Mouse (Mus musculus) bone marrow, adult 2 months (tissue): ENCODE results near the gene Znhit2.

Experiments used
- CTCF ChIP-seq: fragments of 200-500 bp; IDR thresholded peaks from 2 replicates; pipeline ENCODE4 v1.5.1; 2011; ENCODE audit warnings: low read length, control low read depth; ENCODE audit not compliant: control insufficient read depth, insufficient read depth
- POLR2A ChIP-seq: fragments of 200-500 bp; IDR thresholded peaks from 2 replicates; pipeline ENCODE4 v1.6.1; 2011; ENCODE audit warnings: low read depth, mild to moderate bottlenecking, control low read depth, low read length, borderline replicate concordance; ENCODE audit not compliant: control insufficient read depth

DNA sequence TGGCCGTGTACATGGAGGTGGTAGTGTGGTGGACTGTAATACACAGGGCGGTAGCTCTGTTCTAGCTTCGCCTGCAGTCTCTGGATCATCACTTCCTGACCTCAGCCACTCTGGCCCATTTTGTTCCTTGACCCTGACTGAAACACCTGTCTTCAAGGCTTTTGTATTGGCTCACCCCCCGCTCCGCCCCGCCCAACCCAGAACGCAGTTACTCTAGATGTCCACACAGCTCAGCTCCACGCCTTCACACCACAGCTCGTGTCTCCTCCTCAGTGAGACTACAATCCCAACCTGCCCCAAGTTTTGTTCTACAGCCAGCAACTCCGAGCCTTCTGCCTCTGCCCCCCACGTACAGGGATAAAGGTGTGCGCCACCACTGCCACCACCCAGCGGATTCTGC lies 27.8 kb downstream of the Znhit2 start:
- TF ChIP-seq CTCF (no peak), POLR2A (no peak)
